Mouse (Mus musculus) MEL (cell line): ENCODE measurements around the gene Fcrla. TPM values are rescaled to one million over a fixed set of nuclear protein-coding genes. Genes with fewer than 3 reads are reported as not detected.
A peak's percentile ranks its signal among the peaks of the same experiment; 100 is the strongest.

ENCODE experiments used
- DNase-seq: peaks from one replicate; pipeline ENCODE4 v3.0.0; 2011; ENCODE audit warnings: low read depth, low spot score
- H3K27ac ChIP-seq: 2 replicates; pipeline ENCODE4 v1.5.1; 2012; ENCODE audit warnings: low read depth, mild to moderate bottlenecking, control low read depth, low read length, moderate library complexity; ENCODE audit not compliant: control insufficient read depth
- H3K27me3 ChIP-seq, 2 experiments: fragments of 150-350 bp in 1 of 2; sonication (generic) in 1 of 2; 2 replicates each; pipeline ENCODE4 v1.6.1; 2012; ENCODE audit warnings: low read length in 2 of 2, mild to moderate bottlenecking in 2 of 2, improper control_type of control experiment in 1 of 2, moderate library complexity in 1 of 2; ENCODE audit not compliant: insufficient read depth in 2 of 2, control insufficient read depth in 1 of 2
- H3K36me3 ChIP-seq, 2 experiments: 2 replicates each; pipeline ENCODE4 v1.6.1; 2012 to 2014; ENCODE audit warnings: low read length in 2 of 2, improper control_type of control experiment in 1 of 2, inconsistent platforms in 1 of 2, mild to moderate bottlenecking in 1 of 2; ENCODE audit not compliant: insufficient read depth in 2 of 2, control insufficient read depth in 1 of 2
- H3K4me1 ChIP-seq, 2 experiments: fragments of 150-350 bp in 1 of 2; sonication (generic) in 1 of 2; 2 replicates each; pipeline ENCODE4 v1.6.1; 2012; ENCODE audit warnings: low read length in 2 of 2, improper control_type of control experiment in 1 of 2, mild to moderate bottlenecking in 1 of 2; ENCODE audit not compliant: insufficient read depth in 2 of 2, control insufficient read depth in 1 of 2
- H3K4me3 ChIP-seq, 2 experiments: fragments of 150-350 bp in 1 of 2; sonication (generic) in 1 of 2; 2 replicates each; pipeline ENCODE4 v1.5.1; 2012; ENCODE audit warnings: low read depth in 2 of 2, low read length in 2 of 2, mild to moderate bottlenecking in 2 of 2, moderate library complexity in 2 of 2, control low read depth in 1 of 2, improper control_type of control experiment in 1 of 2; ENCODE audit not compliant: control insufficient read depth in 1 of 2, insufficient read depth in 1 of 2
- H3K79me2 ChIP-seq: 2 replicates; pipeline ENCODE4 v1.6.1; 2012; ENCODE audit warnings: mild to moderate bottlenecking, low read length, moderate library complexity; ENCODE audit not compliant: control insufficient read depth, poor library complexity, insufficient read depth
- H3K9ac ChIP-seq: 2 replicates; pipeline ENCODE4 v1.6.1; 2012; ENCODE audit warnings: low read depth, mild to moderate bottlenecking, control low read depth, low read length, moderate library complexity; ENCODE audit not compliant: control insufficient read depth, poor library complexity, severe bottlenecking
- H3K9me3 ChIP-seq: fragments of 150-350 bp; sonication (generic); replicated peaks from 2 replicates; pipeline ENCODE4 v1.6.1; 2012; ENCODE audit warnings: mild to moderate bottlenecking, low read length, improper control_type of control experiment, moderate library complexity; ENCODE audit not compliant: insufficient read depth
- BHLHE40 ChIP-seq: IDR thresholded peaks from 2 replicates; pipeline ENCODE4 v1.6.1; 2012; ENCODE audit warnings: low read depth, mild to moderate bottlenecking, inconsistent platforms, low read length, improper control_type of control experiment, borderline replicate concordance
- CHD1 ChIP-seq: IDR thresholded peaks from 2 replicates; pipeline ENCODE4 v1.6.1; 2012; ENCODE audit warnings: low read depth, mild to moderate bottlenecking, inconsistent platforms, low read length, improper control_type of control experiment
- CTCF ChIP-seq, 3 experiments: IDR thresholded peaks in 2 of 3; conservative IDR thresholded peaks in 1 of 3; 2 replicates each; pipeline ENCODE4 v1.5.1; 2011 to 2012; ENCODE audit warnings: low read length in 3 of 3, low read depth in 2 of 3, mild to moderate bottlenecking in 2 of 3, improper control_type of control experiment in 1 of 3, inconsistent platforms in 1 of 3, mixed read lengths in 1 of 3, moderate library complexity in 1 of 3; ENCODE audit not compliant: control insufficient read depth in 1 of 3, insufficient read depth in 1 of 3, poor library complexity in 1 of 3, severe bottlenecking in 1 of 3
- E2F4 ChIP-seq: IDR thresholded peaks from 2 replicates; pipeline ENCODE4 v1.6.1; 2011; ENCODE audit warnings: low read depth, low read length, improper control_type of control experiment, borderline replicate concordance
- ETS1 ChIP-seq: IDR thresholded peaks from 2 replicates; pipeline ENCODE4 v1.6.1; 2012; ENCODE audit warnings: low read depth, mild to moderate bottlenecking, inconsistent platforms, low read length, improper control_type of control experiment, moderate library complexity
- GATA1 ChIP-seq: IDR thresholded peaks from 2 replicates; pipeline ENCODE4 v1.6.1; 2011; ENCODE audit warnings: low read depth, low read length, improper control_type of control experiment
- MAFK ChIP-seq: IDR thresholded peaks from 2 replicates; pipeline ENCODE4 v1.6.1; 2011; ENCODE audit warnings: low read depth, mild to moderate bottlenecking, low read length, improper control_type of control experiment, borderline replicate concordance
- MAX ChIP-seq: IDR thresholded peaks from 2 replicates; pipeline ENCODE4 v1.6.1; 2011; ENCODE audit warnings: low read length, improper control_type of control experiment
- MAZ ChIP-seq: IDR thresholded peaks from 2 replicates; pipeline ENCODE4 v1.6.1; 2012; ENCODE audit warnings: low read depth, mild to moderate bottlenecking, inconsistent platforms, low read length, improper control_type of control experiment
- MEF2A ChIP-seq: IDR thresholded peaks from 2 replicates; pipeline ENCODE4 v1.6.1; 2014; ENCODE audit warnings: low read depth, mild to moderate bottlenecking, inconsistent platforms, low read length, improper control_type of control experiment; ENCODE audit not compliant: poor library complexity, insufficient replicate concordance, severe bottlenecking; ENCODE audit errors: extremely low read depth
- MYC ChIP-seq: IDR thresholded peaks from 2 replicates; pipeline ENCODE4 v1.6.1; 2011; ENCODE audit warnings: low read depth, mild to moderate bottlenecking, low read length, improper control_type of control experiment, moderate library complexity
- NELFE ChIP-seq: IDR thresholded peaks from 2 replicates; pipeline ENCODE4 v1.6.1; 2011; ENCODE audit warnings: low read depth, low read length, improper control_type of control experiment
- POLR2A ChIP-seq, 2 experiments: IDR thresholded peaks; 2 replicates each; pipeline ENCODE4 v1.6.1; 2011 to 2012; ENCODE audit warnings: low read length in 2 of 2, mild to moderate bottlenecking in 2 of 2, control low read depth in 1 of 2, improper control_type of control experiment in 1 of 2, low read depth in 1 of 2, moderate library complexity in 1 of 2; ENCODE audit not compliant: control insufficient read depth in 1 of 2, insufficient read depth in 1 of 2, poor library complexity in 1 of 2
- POLR2AphosphoS2 ChIP-seq: IDR thresholded peaks from 2 replicates; pipeline ENCODE4 v1.6.1; 2011; ENCODE audit warnings: low read length, improper control_type of control experiment
- POLR2AphosphoS5 ChIP-seq: IDR thresholded peaks from 2 replicates; pipeline ENCODE4 v1.6.1; 2012; ENCODE audit warnings: low read depth, borderline replicate concordance, mild to moderate bottlenecking, inconsistent platforms, low read length, moderate library complexity, mixed read lengths
- RAD21 ChIP-seq: IDR thresholded peaks from 2 replicates; pipeline ENCODE4 v1.6.1; 2011; ENCODE audit warnings: mild to moderate bottlenecking, low read depth, low read length, improper control_type of control experiment
- SIN3A ChIP-seq: IDR thresholded peaks from 2 replicates; pipeline ENCODE4 v1.6.1; 2012; ENCODE audit warnings: low read length, improper control_type of control experiment, inconsistent platforms
- SMC3 ChIP-seq: IDR thresholded peaks from 2 replicates; pipeline ENCODE4 v1.6.1; 2011; ENCODE audit warnings: low read depth, low read length, improper control_type of control experiment
- TAL1 ChIP-seq: IDR thresholded peaks from 2 replicates; pipeline ENCODE4 v1.6.1; 2012; ENCODE audit warnings: mild to moderate bottlenecking, inconsistent platforms, low read length, moderate library complexity, mixed read lengths
- TBP ChIP-seq: IDR thresholded peaks from 2 replicates; pipeline ENCODE4 v1.8.0; 2011; ENCODE audit warnings: low read depth, low read length, improper control_type of control experiment
- TCF12 ChIP-seq: IDR thresholded peaks from 2 replicates; pipeline ENCODE4 v1.6.1; 2014; ENCODE audit warnings: low read depth, mild to moderate bottlenecking, inconsistent platforms, low read length, improper control_type of control experiment, moderate library complexity
- USF1 ChIP-seq: IDR thresholded peaks from 2 replicates; pipeline ENCODE4 v1.6.1; 2014; ENCODE audit warnings: low read depth, mild to moderate bottlenecking, inconsistent platforms, low read length, improper control_type of control experiment, moderate library complexity
- ZKSCAN1 ChIP-seq: IDR thresholded peaks from 2 replicates; pipeline ENCODE4 v1.6.1; 2012; ENCODE audit warnings: low read depth, mild to moderate bottlenecking, inconsistent platforms, low read length, improper control_type of control experiment, moderate library complexity
- ZMIZ1 ChIP-seq: IDR thresholded peaks from 2 replicates; pipeline ENCODE4 v1.6.1; 2012; ENCODE audit warnings: low read depth, mild to moderate bottlenecking, inconsistent platforms, low read length, improper control_type of control experiment, moderate library complexity
- ZNF384 ChIP-seq: IDR thresholded peaks from 2 replicates; pipeline ENCODE4 v1.6.1; 2012; ENCODE audit warnings: low read depth, mild to moderate bottlenecking, inconsistent platforms, low read length, improper control_type of control experiment
- polyA plus RNA-seq, 2 experiments: library from polyadenylated mRNA; stranded (reverse) in 1 of 2; unstranded in 1 of 2; fragments of >175 nt in 1 of 2; fragments of >200 nt in 1 of 2; gene quantifications; 2 replicates each; pipeline versions ENCODE4 v1.2.1 to v1.2.4; 2012; ENCODE audit warnings: low replicate concordance in 2 of 2, low read depth in 1 of 2; ENCODE audit not compliant: insufficient read length in 2 of 2, insufficient read depth in 1 of 2, missing spikeins in 1 of 2
- total RNA-seq: library from RNA; depleted of rRNA; stranded (reverse); fragments of 300-350 nt; gene quantifications from 2 replicates; pipeline ENCODE4 v1.2.3, GENCODE M21; 2012

Gene Fcrla
- total and polyA plus RNA-seq, 3 experiments: 0.12 to 0.18 TPM; not detected in 1

DNA sequence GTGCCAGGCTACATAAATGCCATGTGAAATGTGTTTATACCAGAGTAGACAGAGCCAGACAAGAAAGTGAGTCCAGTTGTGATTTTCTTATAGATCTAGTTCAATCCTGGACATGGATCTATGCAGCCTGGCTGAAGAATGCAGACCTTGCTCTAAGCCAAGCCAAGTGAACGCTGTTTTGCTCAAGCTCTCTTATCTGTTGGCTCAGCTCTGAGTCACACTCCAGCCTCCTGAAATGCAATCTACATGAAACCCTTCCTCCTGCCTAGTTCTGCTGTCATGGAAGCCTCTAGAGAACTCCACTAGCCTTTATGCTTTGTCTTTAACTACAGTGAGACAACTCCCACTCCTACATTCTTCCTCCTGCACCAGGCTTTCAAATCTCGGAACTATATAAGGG is 34.9 kb upstream of the Fcrla start (continued):
- TF ChIP-seq ZNF384: no peak
- no peak for TF ChIP-seq ZKSCAN1
- no peak for TF ChIP-seq SMC3
- no peak for TF ChIP-seq POLR2AphosphoS5
- TF ChIP-seq MYC: no peak
- no peak for TF ChIP-seq POLR2AphosphoS2
- TF ChIP-seq SIN3A: peak; percentile 47; the same call in 1 of the 2 replicates
- no peak for TF ChIP-seq MEF2A
- TF ChIP-seq MAZ: no peak
- TF ChIP-seq ETS1: peak; percentile 74
- no peak for TF ChIP-seq USF1
- TF ChIP-seq TCF12: 0 out of 2 replicates have a peak, but pooled peaks have one; percentile 7
- no peak; the same call in 1 of the 2 replicates for TF ChIP-seq MAFK
- no peak for TF ChIP-seq CTCF (IDR thresholded peaks at IDR 0.05 in 2 of 3, conservative IDR thresholded peaks at IDR 0.05 in 1 of 3; ENCODE audit: control insufficient read depth in 1 of 3, insufficient read depth in 1 of 3, low read depth in 2 of 3, low read length in 3 of 3, poor library complexity in 1 of 3, severe bottlenecking in 1 of 3)
- TF ChIP-seq POLR2A (IDR thresholded peaks at IDR 0.05; ENCODE audit: control insufficient read depth in 1 of 2, insufficient read depth in 1 of 2, low read depth in 1 of 2, low read length in 2 of 2, poor library complexity in 1 of 2): no peak
- no peak for TF ChIP-seq BHLHE40
- TF ChIP-seq TBP: 0 out of 2 replicates have a peak, but pooled peaks have one; percentile 37
- TF ChIP-seq TAL1: no peak
- TF ChIP-seq CHD1: no peak

DNA sequence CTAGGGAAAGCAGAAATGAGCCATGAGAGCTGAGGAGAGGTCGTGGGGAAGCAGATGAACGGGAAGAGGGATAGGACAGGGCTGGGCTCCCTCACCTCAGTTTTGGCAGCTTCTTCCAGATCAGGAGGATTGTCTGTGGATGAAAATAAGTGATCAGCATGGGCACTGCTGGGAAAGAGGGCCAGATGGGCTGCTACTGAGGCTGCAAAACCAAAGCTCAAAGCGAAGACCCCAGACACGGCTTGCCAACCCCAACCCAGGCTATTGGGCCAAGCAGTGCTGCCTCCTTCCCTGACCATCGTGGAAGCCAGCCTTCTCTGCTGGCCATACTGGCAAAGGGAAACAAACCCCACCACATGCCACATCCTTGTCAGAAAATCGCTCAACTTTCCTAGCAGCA is 33.7 kb upstream of the Fcrla start:
- Histone ChIP-seq H3K4me1 (peaks cover 32 to 35% of the 10 kb centered on the region in 2 experiments), H3K9me3 (no peaks in the 10 kb centered on the region), H3K27me3 (no peaks in the 10 kb centered on the region)
- TF ChIP-seq TCF12: no peak
- TF ChIP-seq ZMIZ1: no peak
- TF ChIP-seq RAD21: no peak
- TF ChIP-seq CHD1: no peak
- TF ChIP-seq CTCF (IDR thresholded peaks at IDR 0.05 in 2 of 3, conservative IDR thresholded peaks at IDR 0.05 in 1 of 3; ENCODE audit: control insufficient read depth in 1 of 3, insufficient read depth in 1 of 3, low read depth in 2 of 3, low read length in 3 of 3, poor library complexity in 1 of 3, severe bottlenecking in 1 of 3): no peak
- no peak for TF ChIP-seq MEF2A
- TF ChIP-seq MYC: no peak
- no peak for TF ChIP-seq MAX
- no peak for TF ChIP-seq POLR2A (IDR thresholded peaks at IDR 0.05; ENCODE audit: control insufficient read depth in 1 of 2, insufficient read depth in 1 of 2, low read depth in 1 of 2, low read length in 2 of 2, poor library complexity in 1 of 2)
- TF ChIP-seq USF1: no peak
- TF ChIP-seq ZKSCAN1: no peak
- no peak for TF ChIP-seq GATA1
- TF ChIP-seq E2F4: no peak
- no peak for TF ChIP-seq NELFE
- no peak for TF ChIP-seq TBP
- TF ChIP-seq, all 39 proteins: peak for 0
- no peak overlapping the region for H3K4me3 ChIP-seq
- H3K79me2 ChIP-seq: no peaks in the 10 kb centered on the region
- no peak overlapping the region for H3K27ac ChIP-seq
- no peak overlapping the region for H3K9ac ChIP-seq
- H3K36me3 ChIP-seq: peaks cover 0 to 46% of the 10 kb centered on the region in 2 experiments; a peak in 2 of 4 replicates
- DNase-seq: no peak
